Mouse (Mus musculus) lung, postnatal 0 days (tissue): ENCODE measurements at regions not wholly inside any gene's neighbourhood (a gene's known extent, or its start where the extent isn't known, plus 50 kb on each side); places are given as distances from the start of the nearest gene placed in this dataset.

Experiments
- ATAC-seq: fragments of 200-750 bp; cut with Nextera tagmentation; 2 replicates; pipeline ENCODE4 v1.8.0; 2017; ENCODE audit warnings: moderate library complexity
- DNase-seq: peaks from one replicate; pipeline ENCODE4 v3.0.0-alpha.2; 2016; ENCODE audit warnings: low spot score
- H3K27ac ChIP-seq: fragments of 300-500 bp; sonication (generic); 2 replicates; pipeline ENCODE4 v1.5.1; 2014; ENCODE audit warnings: antibody characterized with exemption, mild to moderate bottlenecking, low read length, mixed read lengths
- H3K27me3 ChIP-seq: fragments of 300-500 bp; sonication (generic); replicated peaks from 2 replicates; pipeline ENCODE4 v1.6.1; 2014; ENCODE audit warnings: low read length, mixed read lengths; ENCODE audit not compliant: insufficient read depth
- H3K36me3 ChIP-seq: fragments of 300-500 bp; sonication (generic); 2 replicates; pipeline ENCODE4 v1.6.1; 2014; ENCODE audit warnings: low read length, mixed read lengths; ENCODE audit not compliant: insufficient read depth
- H3K4me1 ChIP-seq: fragments of 300-500 bp; sonication (generic); 2 replicates; pipeline ENCODE4 v1.6.1; 2014; ENCODE audit warnings: antibody characterized with exemption, low read depth, low read length, mixed read lengths; ENCODE audit not compliant: insufficient read depth
- H3K4me2 ChIP-seq: fragments of 300-500 bp; sonication (generic); replicated peaks from 2 replicates; pipeline ENCODE4 v1.6.1; 2014; ENCODE audit warnings: low read depth, mild to moderate bottlenecking, low read length, moderate library complexity, mixed read lengths
- H3K4me3 ChIP-seq: fragments of 300-500 bp; sonication (generic); 2 replicates; pipeline ENCODE4 v1.5.1; 2014; ENCODE audit warnings: low read depth, low read length
- H3K9ac ChIP-seq: fragments of 300-500 bp; sonication (generic); replicated peaks from 2 replicates; pipeline ENCODE4 v1.6.1; 2014; ENCODE audit warnings: low read depth, mild to moderate bottlenecking
- H3K9me3 ChIP-seq: fragments of 300-500 bp; sonication (generic); 2 replicates; pipeline ENCODE4 v1.6.1; 2016; ENCODE audit warnings: low read length, mixed read lengths
- CTCF ChIP-seq: IDR thresholded peaks from 2 replicates; pipeline ENCODE4 v1.5.1; 2016; ENCODE audit warnings: antibody characterized with exemption, mild to moderate bottlenecking
- EP300 ChIP-seq: IDR thresholded peaks from 2 replicates; pipeline ENCODE4 v1.6.1; 2016; ENCODE audit warnings: antibody characterized with exemption, mild to moderate bottlenecking, control low read depth
- WGBS: fragments of 180-500 bp; shearing (Covaris S2); extraction: QIAGEN DNeasy Blood & Tissue Kit; methylation state at CpG from one replicate; pipeline ENCODE4 v1.1.7; 2014; 5-methylcytosine and 5-hydroxymethylcytosine counted together

DNA sequence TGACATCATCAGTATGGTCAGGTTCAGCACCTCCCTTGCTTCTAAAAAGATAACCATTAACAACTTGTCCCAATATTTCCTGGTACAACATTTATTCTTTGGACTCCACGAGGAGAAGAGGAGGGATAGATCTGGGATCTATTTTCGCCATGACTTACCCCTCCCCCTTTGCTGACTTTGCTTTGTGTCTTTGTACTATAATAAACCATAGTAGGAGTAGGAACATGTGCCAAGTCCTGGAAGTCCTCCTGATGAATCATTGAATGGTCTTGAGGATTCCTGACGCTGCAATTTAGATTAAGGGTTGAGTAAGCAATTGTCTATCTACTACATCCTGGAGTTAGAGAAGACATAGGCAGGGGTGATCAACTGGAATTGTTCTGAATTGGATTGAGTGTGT is 71.2 kb downstream of the Rbm11 start:
- ATAC-seq (no peak), DNase-seq (no peak)
- Histone ChIP-seq H3K4me3 (no peak overlapping the region), H3K36me3 (no peaks in the 10 kb centered on the region), H3K4me1 (no peaks in the 10 kb centered on the region), H3K27me3 (no peaks in the 10 kb centered on the region), H3K4me2 (no peak overlapping the region), H3K9ac (no peak overlapping the region), H3K9me3 (no peaks in the 10 kb centered on the region), H3K27ac (no peak overlapping the region)
- 65% methylated on average over 3 of the region's 3 CpGs for WGBS
- TF ChIP-seq CTCF (no peak), EP300 (no peak)

DNA sequence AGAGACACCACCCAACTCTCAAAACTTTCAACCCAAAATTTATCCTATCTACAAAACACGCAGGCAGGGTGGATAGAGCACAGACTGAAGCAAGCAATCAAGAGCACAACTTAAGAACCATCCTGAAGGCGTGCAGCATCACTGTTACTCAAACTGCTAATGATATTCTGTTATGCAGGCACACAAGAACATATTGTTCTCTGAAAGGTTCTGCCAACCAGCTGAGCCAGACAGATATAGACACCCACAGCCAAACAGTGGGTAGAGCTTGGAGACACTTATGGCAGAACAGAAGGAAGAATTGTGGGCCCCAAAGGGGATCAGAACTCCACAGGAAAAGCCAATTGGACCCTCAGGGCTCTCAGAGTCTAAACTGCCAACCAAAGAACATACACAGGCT is 74.9 kb downstream of the Rbm11 start:
- H3K4me1 ChIP-seq: no peaks in the 10 kb centered on the region
- no peaks in the 10 kb centered on the region for H3K27me3 ChIP-seq
- no peaks in the 10 kb centered on the region for H3K36me3 ChIP-seq
- no peak overlapping the region for H3K9ac ChIP-seq
- H3K4me2 ChIP-seq: no peak overlapping the region
- 77% methylated on average over 2 of the region's 2 CpGs for WGBS
- no peak overlapping the region for H3K27ac ChIP-seq
- H3K4me3 ChIP-seq: no peak overlapping the region
- TF ChIP-seq CTCF (no peak), EP300 (no peak)
- no peak for DNase-seq
- H3K9me3 ChIP-seq: no peaks in the 10 kb centered on the region
- no peak for ATAC-seq

DNA sequence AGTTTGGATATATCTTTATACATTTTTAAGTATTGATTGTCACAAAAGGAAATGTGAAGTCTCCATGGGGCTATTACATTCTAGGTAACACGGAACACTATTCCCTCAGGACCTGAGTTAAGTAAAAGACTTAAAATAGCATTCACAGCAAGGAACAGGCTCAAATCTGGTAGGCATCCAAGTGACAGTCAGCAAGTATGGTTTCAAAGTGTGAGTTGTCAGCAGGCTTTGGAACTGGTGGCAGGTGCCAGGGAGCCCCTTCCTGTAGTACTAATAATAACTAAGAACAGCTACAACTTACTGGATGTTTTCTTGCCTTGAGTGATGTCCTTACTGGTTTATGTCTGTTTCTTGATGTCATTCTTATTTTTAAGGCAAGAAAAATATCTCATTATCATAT is 79.5 kb downstream of the Rbm11 start:
- H3K4me1 ChIP-seq: no peaks in the 10 kb centered on the region
- H3K36me3 ChIP-seq: no peaks in the 10 kb centered on the region
- 76% methylated on average over 1 of the region's 1 CpGs for WGBS
- ATAC-seq (no peak), DNase-seq (no peak)
- H3K9ac ChIP-seq: no peak overlapping the region
- no peak overlapping the region for H3K27ac ChIP-seq
- H3K27me3 ChIP-seq: no peaks in the 10 kb centered on the region
- no peak overlapping the region for H3K4me2 ChIP-seq
- TF ChIP-seq EP300 (no peak), CTCF (no peak)
- H3K4me3 ChIP-seq: no peak overlapping the region
- H3K9me3 ChIP-seq: no peaks in the 10 kb centered on the region

DNA sequence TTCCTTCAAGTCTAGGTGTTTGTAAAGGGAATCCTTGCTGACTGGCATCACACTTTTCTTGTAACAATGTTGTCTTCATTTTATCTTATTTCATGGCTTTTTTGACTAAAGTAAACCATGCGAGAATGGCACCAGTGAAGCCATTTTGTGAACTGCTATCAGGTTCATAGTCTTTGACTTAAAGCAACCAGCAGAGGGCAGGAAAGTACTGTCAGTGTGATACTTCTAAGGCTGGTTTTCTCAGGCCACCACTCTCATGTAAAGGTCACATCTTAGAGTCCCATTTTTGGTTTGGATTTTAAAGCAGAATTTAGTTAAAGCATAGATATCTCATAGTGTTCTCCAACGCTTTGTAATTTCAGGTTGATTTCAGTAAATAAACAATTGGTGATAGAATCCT is 83.2 kb downstream of the Rbm11 start:
- no peak for TF ChIP-seq EP300
- peak; percentile 77 for TF ChIP-seq CTCF

DNA sequence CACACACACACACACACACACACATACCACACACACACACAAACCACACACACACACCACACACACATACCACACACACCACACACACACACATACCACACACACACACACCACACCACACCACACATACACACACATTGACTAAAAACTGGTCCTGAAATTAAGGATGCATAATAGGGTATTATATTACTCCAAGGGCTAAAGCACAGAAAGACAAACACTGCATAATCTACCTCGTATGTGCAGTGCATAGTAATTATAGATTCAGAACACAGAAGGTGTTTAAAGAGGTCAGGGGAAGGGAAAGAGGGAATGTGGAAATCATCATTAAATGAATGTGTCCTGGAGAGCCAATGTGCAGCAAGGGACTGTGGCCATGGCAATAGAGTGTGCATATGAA is 84.5 kb downstream of the Rbm11 start:
- 46% methylated on average over 1 of the region's 1 CpGs for WGBS
- Histone ChIP-seq H3K9ac (no peak overlapping the region), H3K4me2 (no peak overlapping the region), H3K36me3 (no peaks in the 10 kb centered on the region), H3K27me3 (no peaks in the 10 kb centered on the region), H3K4me3 (no peak overlapping the region), H3K27ac (no peak overlapping the region), H3K9me3 (no peaks in the 10 kb centered on the region), H3K4me1 (no peaks in the 10 kb centered on the region)
- no peak for ATAC-seq
- DNase-seq: no peak
- TF ChIP-seq CTCF (no peak), EP300 (no peak)

More for the DNA sequence above, 83.2 kb downstream of the Rbm11 start:
- no peaks in the 10 kb centered on the region for H3K4me1 ChIP-seq
- no peaks in the 10 kb centered on the region for H3K36me3 ChIP-seq
- no peaks in the 10 kb centered on the region for H3K27me3 ChIP-seq
- no peak overlapping the region for H3K4me3 ChIP-seq
- H3K9ac ChIP-seq: no peak overlapping the region
- no peak overlapping the region for H3K4me2 ChIP-seq
- DNase-seq: peak; percentile 79
- 42% methylated on average over 2 of the region's 2 CpGs for WGBS
- H3K27ac ChIP-seq: no peak overlapping the region
- no peak for ATAC-seq
- no peaks in the 10 kb centered on the region for H3K9me3 ChIP-seq
